Mouse (Mus musculus) regulatory T cell (primary cell): Measurements from ENCODE around the gene Ccdc47.
"Not testable (repeated sequence)": the region's sequence is repeated elsewhere in the genome, so short reads cannot be mapped to it uniquely, and the experiment has no call there.

Source experiments
- in situ Hi-C: fragments of 300-600 bp; cut with MboI, MseI; formaldehyde crosslinking; loops from one replicate; pipeline ENCODE4 v1.15.1; 2025; ENCODE audit warnings: high pct_unique_total_duplicates

Gene Ccdc47

GRCm38 (mm10) chr11:106215927-106216729 is at the start of gene Ccdc47:
Ccdc47 (minus strand) TSS chr11:106216344.
- in situ Hi-C loops: no loop called here

DNA sequence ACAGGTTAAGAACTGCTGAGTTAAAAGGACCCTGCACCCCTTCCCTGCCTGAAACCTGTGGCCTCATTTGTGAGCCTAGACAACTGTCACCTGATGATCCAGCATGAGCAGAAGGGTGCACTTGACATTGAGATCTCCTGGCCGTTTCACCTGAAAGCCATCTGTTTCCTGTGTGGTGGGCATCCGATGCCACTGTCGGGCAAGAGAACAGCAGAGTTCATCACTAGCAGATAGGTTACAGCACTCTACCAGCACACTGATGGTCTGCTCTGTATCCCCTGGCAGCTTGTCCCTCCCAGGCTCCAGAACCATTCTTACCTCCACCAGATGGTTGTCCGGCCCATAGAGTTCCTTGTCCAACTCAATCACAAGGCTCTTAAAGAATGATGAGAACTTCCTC is 49.4 kb upstream of the Ccdc47 start:
- in situ Hi-C loops: no loop called here

DNA sequence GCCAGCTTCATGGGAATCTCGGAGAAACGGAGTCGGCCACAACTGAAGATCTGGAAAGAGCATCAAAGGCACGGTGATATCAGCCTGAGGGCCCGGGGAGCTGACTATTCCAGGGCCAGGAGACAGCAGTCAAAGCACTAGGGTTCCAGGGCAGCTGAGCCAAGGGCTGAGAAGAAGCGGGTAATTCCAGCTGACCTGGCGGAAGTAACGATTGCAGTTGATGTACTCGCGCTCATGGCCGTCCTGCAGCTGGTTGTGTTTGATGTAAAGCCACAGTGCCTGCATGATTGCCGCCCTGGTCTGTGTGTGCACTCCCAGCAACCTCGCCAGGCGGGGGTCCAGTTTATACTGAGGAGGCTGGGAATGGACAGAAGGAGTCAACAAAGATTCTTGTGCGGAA is 48.8 kb upstream of the Ccdc47 start:
- in situ Hi-C loops: no loop called here

GRCm38 (mm10) chr11:106263963-106264362 is 47.8 kb upstream of the Ccdc47 start:
- in situ Hi-C loops: no loop called here

DNA sequence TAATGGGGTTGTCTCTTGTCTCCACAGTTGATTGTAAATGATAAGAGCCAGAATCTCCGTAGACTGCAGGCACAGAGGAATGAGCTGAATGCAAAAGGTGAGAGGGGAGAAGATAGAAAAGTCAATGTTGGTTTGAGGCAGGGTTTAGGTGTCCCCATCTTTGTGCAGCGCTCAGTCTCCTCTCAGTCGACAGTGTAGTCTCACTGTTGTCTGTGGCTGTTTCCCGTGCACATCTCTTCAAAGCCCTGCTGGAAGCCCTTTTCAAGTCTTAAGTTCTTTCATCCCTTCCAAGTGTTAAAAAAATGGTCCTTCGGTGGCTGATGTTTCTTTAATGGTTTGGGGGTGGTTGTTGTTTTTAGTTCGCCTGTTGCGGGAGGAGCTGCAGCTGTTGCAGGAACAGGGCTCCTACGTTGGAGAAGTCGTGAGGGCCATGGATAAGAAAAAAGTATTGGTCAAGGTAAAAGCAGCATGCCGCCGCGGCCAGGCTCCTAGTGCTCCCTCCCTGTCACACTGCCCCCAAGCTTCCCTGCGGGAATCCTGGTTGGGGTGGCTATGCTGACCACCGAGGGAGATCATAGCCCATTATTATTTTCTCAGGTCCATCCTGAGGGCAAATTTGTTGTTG is 44.8 kb upstream of the Ccdc47 start:
- in situ Hi-C loops: no loop called here

DNA sequence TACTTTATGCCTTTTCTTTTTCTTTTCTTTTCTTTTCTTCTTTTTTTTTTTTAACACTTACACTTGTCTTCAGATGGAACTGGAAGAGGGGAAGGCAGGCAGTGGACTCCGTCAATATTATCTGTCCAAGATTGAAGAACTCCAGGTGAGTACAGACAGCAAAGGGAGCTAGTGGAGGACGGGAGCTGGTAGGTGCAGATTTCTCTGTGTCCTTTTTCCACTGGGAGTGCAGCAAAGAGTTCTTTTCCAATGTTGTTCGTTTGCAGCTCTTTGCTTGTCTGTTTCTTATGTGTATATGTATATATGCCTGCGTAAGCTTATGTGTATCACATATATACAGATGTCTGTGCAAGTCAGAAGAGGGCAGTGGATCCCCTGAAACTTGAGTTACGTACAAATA is 40.6 kb upstream of the Ccdc47 start:
- in situ Hi-C loops: no loop called here

GRCm38 (mm10) chr11:106255685-106256451 is 39.7 kb upstream of the Ccdc47 start, which contains the start of the genes Ftsj3 and Psmc5:
Ftsj3 (minus strand) TSS chr11:106256079.
Psmc5 (plus strand) TSS chr11:106256154.
- in situ Hi-C loops: no loop called here

DNA sequence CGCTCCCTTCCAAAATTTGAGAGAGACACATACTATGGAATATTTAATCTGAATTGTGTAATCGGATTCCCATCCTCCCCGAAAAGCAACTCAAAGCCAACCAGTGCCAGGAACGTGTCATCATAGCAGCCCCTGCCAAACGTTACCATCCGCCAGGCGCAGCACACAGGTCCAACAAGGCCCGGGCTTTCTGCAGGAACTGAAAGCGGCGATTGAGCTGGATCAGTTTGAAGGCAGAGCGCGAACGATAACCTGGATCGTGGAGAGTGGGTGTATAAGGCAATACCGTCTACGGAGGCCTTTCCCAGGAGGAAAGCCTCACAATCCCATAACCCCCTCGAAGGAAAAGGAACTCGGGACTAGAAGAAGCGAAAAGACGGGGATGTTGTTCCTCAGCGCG is 39.0 kb upstream of the Ccdc47 start:
- in situ Hi-C loops: no loop called here

DNA sequence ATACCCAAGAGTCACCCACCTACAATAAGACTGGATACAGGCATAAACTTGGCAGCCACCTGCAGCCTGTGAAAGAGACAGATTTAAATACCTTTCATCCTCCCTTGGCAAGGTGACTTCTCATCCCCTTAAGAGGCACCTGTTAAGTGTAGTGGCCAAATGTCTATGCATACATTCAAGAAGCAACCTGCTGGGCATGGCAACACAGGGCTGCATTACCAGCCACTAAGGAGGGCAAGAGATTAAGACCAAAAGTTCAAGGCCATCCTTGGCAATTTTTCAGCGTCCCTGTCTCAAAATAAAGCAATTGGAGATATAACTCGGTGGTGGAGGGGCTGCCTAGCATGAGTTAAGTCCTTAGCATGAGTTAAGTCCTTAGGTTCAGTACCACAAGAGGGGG is 38.6 kb upstream of the Ccdc47 start:
- in situ Hi-C loops: no loop called here

DNA sequence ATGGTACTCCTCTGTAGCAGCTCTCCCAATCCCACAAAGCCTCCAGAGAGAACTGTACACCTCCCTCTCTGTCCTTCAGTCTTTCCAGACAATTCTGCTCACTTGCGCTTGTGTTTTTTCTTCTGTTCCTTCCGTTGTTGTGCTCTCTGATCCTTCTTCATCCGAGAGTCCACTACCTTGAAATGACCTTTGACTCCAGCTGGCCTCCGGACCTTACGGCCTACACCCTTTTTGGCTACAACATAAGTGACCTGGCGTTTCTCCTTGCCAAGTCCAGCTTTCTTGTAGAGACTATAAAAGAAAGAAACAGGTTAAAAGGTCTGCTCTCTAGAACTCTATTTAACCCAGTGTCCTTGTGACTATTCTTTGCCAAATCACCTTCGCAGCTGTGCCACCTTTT is 33.2 kb upstream of the Ccdc47 start:
- in situ Hi-C loops: no loop called here

GRCm38 (mm10) chr11:106246834-106247233 is 30.7 kb upstream of the Ccdc47 start:
- in situ Hi-C loops: no loop called here

DNA sequence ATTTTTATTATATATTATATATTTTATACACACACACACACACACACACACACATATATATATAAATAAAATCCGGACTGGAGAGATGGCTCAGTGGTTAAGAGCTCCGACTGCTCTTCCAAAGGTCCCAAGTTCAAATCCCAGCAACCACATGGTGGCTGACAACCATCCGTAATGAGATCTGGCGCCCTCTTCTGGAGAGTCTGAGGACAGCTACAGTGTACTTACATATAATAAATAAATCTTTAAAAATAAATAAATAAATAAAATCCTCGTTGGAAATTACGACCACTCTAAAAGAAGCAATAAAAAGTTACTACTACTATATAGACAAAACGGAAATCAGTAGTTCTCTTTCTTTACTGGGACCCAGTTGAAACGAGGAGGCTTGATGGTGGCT is 17.8 kb upstream of the Ccdc47 start:
- in situ Hi-C loops: not testable (repeated sequence)

DNA sequence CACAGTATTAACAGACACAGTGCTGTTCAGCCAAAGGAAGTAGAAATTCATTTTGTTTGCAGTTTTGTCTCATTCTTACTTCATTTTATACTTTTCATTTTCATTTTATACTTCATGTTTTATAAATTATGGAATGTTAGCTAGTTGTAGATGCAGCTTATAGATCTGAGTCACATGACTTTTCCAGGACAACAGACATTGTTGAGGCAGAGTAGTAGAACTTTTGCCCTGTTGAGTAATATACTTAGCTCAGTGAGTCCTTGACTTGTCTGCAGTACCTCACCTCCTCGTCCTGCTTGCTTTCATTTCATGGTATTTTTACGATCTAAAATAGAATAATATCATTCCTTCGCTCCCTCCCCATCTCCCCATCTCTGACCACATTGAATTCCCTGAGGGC is 4.5 kb upstream of the Ccdc47 start:
- in situ Hi-C loops: no loop called here

DNA sequence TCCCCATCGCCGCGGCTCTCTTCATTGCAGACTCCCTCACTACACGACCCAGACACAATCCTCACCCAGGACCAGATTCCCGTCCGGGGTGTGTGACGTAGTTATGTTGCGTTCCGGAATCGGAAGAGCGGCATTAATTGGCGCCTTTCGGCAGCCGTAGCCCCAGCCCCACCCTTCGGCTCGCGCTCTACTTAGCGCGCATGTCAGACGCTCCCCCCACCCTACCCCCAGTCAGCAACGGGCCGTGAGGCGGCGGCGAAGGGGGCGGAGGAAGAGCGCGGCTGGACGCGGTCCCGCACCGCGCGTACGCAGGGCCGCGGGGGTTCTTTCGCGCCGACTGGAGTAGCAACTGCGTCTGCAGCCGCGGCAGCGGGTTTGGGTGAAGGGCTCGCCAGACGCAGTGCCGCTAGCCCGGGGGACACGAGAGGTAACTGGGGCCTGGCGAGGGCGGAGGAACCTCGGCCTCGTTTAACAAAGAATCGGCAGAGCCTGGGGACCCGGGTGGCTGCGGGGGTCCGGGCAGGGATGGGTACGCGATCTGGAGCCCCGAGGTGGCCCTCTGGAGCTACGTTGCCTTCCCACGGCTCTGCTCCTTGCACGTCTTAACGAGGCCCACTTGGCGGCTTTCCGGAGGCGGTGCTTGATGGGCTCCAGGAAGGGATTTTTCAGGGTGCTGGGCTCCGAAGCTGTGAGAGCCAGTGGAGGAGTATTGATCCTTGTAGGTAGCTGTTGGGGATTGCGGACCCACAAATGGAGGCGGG is 766 bp upstream of the Ccdc47 start, which contains the start of gene Ddx42:
Ddx42 (plus strand) TSS at position 197 of the 761 bp plus-strand sequence.
- in situ Hi-C loops: no loop called here

- in situ Hi-C loops: no loop called here
These were observed 689 bp downstream of the Ccdc47 start for GRCm38 (mm10) chr11:106215450-106215859.

DNA sequence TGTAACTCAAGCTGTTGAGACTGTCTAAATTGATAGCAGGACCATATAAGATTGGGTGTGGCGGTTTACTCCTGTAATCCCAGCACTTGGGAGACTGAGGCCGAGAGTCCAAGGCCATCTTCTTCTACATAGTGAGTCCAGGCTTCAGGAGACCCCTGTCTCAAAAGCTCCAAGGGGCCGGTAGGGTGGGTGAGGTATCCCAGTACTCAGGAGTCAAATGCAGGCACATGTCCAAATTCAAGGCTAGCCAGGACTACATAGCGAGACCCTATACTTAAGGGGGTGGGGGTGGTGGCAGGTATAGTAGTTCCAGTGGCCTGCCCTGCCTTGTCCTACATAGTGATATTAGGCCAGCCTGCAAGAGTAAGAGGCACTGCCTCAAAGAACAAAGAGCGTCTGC is 1.3 kb downstream of the Ccdc47 start:
- in situ Hi-C loops: no loop called here

- in situ Hi-C loops: no loop called here
These were observed 3.4 kb downstream of the Ccdc47 start for GRCm38 (mm10) chr11:106212771-106213170.

DNA sequence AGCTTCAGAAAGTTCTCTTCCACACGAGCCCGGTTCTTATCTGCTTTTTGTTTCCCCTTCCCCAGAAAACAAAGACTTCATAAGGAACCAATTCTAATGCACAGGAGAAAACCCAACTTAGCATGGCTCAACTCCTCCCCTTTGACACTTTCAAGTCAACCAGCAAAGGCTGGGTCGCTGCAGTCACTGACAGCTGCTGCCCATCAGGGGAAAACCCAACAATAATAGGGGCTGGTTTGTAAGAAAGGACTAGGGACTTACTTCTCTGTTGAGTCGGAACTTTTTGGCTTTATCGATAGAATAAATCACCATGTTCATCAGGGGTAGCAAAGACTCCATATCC is 14.1 kb downstream of the Ccdc47 start, which contains the start of gene Strada:
Strada (minus strand) TSS at position 46 of the 343 bp plus-strand sequence.
- in situ Hi-C loops: no loop called here

DNA sequence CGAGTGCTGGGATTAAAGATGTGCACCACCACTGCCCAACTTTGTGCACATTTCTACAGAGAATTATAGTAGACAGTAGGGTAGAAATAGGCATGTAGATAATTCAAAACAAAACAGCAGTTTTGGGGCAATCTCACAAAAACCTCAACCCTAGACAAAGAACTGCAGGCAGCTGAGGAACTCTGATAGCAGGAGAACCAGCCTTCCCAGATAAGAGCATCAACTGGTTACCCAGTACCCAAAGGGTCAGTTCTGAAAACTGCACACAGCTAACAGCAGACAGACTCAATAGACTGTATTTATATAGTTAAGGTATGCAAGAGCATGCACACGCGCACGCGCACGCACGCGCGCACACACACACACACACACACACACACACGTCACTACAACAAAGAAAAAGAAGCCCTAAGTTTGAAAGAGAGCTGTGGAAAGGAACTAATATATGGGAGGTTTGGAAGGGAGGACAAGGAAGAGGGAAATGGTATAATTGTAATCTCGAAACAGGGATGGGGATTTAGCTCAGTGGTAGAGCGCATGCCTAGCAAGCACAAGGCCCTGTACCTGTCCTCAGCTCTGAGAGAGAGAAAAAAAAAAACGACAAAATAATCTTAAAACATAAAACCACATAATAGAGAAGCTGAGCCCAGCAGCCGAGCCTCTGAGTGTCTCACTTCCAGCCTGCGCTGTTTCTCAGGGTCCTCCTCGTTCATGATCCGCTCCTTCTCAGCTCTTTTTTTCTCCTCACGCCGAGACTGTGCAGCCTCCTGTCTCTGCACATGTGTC is 14.6 kb downstream of the Ccdc47 start:
- in situ Hi-C loops: no loop called here

- in situ Hi-C loops: no loop called here
These were observed 15.4 kb downstream of the Ccdc47 start for GRCm38 (mm10) chr11:106200756-106201155.

DNA sequence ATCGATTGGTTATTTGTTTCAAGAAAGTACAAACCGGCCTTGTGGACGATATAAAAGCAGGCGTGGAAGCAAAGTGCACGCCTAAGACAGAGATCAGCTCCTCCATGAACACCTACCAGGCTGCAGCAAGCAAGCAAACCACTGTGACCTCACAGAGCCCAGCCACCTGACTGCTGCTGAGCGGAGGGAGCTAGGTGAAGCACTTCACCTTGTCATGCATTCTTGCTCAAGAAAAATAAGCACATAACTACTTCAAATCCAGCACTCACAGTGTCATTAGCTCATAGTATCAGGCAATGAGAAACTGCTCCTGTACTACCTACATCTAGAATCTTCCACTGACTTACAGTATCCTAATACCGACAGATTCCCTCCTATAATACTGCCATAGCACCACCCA is 16.1 kb downstream of the Ccdc47 start:
- in situ Hi-C loops: not testable (repeated sequence)
